Mouse (Mus musculus): ENCODE measurements around the gene Cd5.

The Cd5 gene

GRCm38 (mm10) chr19:10671854-10672417, 66.9 kb downstream of the Cd5 start:
- no peak for DNase-seq (ENCODE audit: low read depth, low spot score)

GRCm38 (mm10) chr19:10671319-10671718, 67.5 kb downstream of the Cd5 start:
- peak; percentile 23 for DNase-seq (ENCODE audit: low read depth, low spot score)

Data from R1 (cell line).